Mouse (Mus musculus): ENCODE measurements around the gene Dpp6. TPM values are rescaled to one million over a fixed set of nuclear protein-coding genes. Genes with fewer than 3 reads are reported as not detected.

The Dpp6 gene
- polyA plus RNA-seq, 1 experiment from 2014 or later, result 21.4 TPM

DNA sequence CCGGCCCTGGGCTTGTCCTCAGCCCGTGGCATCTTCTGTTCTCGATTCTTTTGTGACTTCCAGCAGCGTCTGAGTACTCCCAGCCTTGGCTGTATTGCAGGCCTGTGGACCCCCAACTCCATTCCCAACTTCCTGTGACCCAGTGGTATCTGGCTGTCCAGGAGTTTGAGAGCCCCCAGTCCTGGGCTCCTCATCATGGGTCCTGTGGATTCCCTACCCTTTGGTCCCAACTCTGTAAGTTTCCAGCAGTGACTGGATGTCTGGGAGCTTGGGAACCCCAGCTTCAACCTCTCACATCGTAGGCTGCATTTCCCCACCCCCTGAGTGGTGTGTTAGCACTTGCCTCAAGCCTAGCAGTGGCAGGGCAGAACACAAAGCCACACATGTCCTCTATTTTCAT, 220.8 kb downstream of the Dpp6 start:
- 64% methylated on average over 5 of the region's 5 CpGs for WGBS
- Histone ChIP-seq H3K36me3 (no peaks in the 10 kb centered on the region), H3K27me3 (no peaks in the 10 kb centered on the region), H3K27ac (replicated peaks) (no peak overlapping the region), H3K9ac (replicated peaks) (no peak overlapping the region), H3K4me3 (no peak overlapping the region), H3K4me2 (replicated peaks) (no peak overlapping the region), H3K9me3 (no peaks in the 10 kb centered on the region), H3K4me1 (no peaks in the 10 kb centered on the region)
- no peak for ATAC-seq (ENCODE audit: low FRiP score, low read depth)

DNA sequence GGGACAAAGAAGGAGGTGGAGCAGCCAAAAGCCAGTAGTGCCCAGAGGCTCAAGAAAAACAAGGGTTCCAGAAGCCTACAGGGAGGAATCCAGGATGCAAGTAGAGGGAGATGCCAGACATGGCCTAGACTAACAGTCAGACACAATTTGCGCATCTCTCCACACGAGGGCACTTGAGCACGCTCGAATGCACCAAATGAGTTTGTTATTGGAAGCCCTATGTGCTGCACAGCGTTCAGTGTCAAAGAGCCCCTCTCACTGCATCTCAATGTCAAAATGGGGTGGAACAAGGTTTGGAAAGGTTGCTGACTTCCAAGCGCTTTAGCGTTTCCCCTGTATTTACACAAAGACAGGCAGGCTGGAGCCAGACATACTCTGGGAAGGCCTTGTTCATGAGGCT, 231.2 kb downstream of the Dpp6 start:
- Histone ChIP-seq H3K4me2 (replicated peaks) (no peak overlapping the region), H3K9ac (replicated peaks) (no peak overlapping the region), H3K27ac (replicated peaks) (no peak overlapping the region), H3K4me1 (peaks cover 14% of the 10 kb centered on the region), H3K27me3 (peaks cover 18% of the 10 kb centered on the region), H3K4me3 (no peak overlapping the region), H3K9me3 (no peaks in the 10 kb centered on the region), H3K36me3 (no peaks in the 10 kb centered on the region)
- whole genome bisulfite sequencing, result 18% methylated on average over 7 of the region's 7 CpGs
- ATAC-seq (ENCODE audit: low FRiP score, low read depth), result peak; percentile 56; the same call in 1 of the 2 replicates

- peaks cover 18% of the 10 kb centered on the region for H3K27me3 ChIP-seq
- H3K9me3 ChIP-seq, result no peaks in the 10 kb centered on the region
- no peaks in the 10 kb centered on the region for H3K36me3 ChIP-seq
- peak overlapping the region; percentile 98 for H3K4me2 ChIP-seq (replicated peaks)
- H3K4me3 ChIP-seq, result peak overlapping the region; percentile 61
- ATAC-seq (ENCODE audit: low FRiP score, low read depth), result peak; percentile 38
- H3K27ac ChIP-seq (replicated peaks), result no peak overlapping the region
- H3K9ac ChIP-seq (replicated peaks), result peak overlapping the region; percentile 74
- WGBS, result 7% methylated on average over 9 of the region's 9 CpGs
- H3K4me1 ChIP-seq, result peaks cover 14% of the 10 kb centered on the region
Measured at GRCm38 (mm10) chr5:27048926-27049325, 231.9 kb downstream of the Dpp6 start.

GRCm38 (mm10) chr5:27049341-27050091, 232.5 kb downstream of the Dpp6 start:
- Histone ChIP-seq H3K4me3 (peak overlapping the region; percentile 61), H3K4me1 (peaks cover 14% of the 10 kb centered on the region), H3K9me3 (no peaks in the 10 kb centered on the region), H3K9ac (replicated peaks) (peak overlapping the region; percentile 74), H3K27me3 (peaks cover 18% of the 10 kb centered on the region), H3K27ac (replicated peaks) (no peak overlapping the region), H3K36me3 (no peaks in the 10 kb centered on the region), H3K4me2 (replicated peaks) (peak overlapping the region; percentile 98)
- ATAC-seq (ENCODE audit: low FRiP score, low read depth), result peak; percentile 71
- WGBS, result 1% methylated on average over 49 of the region's 55 CpGs

DNA sequence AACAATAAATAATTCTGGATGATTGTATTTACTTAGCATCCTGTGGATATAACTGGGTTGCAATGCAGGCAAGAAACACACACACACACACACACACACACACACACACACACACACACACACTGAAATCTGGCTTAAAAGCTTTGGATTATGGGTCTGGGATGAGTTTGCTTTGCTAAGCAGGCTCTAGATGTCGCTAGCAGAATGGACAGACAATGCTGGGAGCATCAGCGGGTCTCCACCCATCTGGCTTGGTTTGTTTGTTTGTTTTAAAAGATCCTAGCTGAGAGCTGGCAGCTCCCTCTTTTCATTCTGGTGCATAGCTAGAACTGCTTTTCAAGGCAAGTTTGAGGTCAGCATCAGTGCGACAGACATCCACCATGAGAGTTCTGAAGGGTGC, 234.2 kb downstream of the Dpp6 start:
- Histone ChIP-seq H3K9me3 (no peaks in the 10 kb centered on the region), H3K27ac (replicated peaks) (no peak overlapping the region), H3K36me3 (no peaks in the 10 kb centered on the region), H3K4me1 (peaks cover 14% of the 10 kb centered on the region), H3K4me3 (no peak overlapping the region), H3K27me3 (peaks cover 18% of the 10 kb centered on the region), H3K4me2 (replicated peaks) (no peak overlapping the region), H3K9ac (replicated peaks) (no peak overlapping the region)
- WGBS, result 38% methylated on average over 3 of the region's 3 CpGs
- ATAC-seq (ENCODE audit: low FRiP score, low read depth), result no peak

DNA sequence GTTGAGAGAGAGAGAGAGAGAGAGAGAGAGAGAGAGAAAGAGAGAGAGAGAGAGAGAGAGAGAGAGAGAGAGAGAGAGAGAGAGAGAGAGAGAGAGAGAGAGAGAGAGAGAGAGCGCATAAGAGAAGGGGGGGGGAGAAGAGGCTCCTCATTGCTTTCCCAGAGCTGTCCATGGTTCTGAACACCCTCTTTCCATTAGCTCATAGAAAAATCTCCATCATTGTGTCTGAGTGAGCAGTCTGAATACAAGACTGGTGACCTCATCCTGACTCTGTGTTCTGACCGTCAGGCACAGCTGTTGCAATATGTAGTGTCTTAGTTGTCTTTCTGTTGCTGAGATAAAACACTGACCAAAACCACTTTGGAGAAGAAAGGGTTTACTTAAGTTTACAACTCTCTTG, 235.4 kb downstream of the Dpp6 start:
- H3K36me3 ChIP-seq, result no peaks in the 10 kb centered on the region
- no peak overlapping the region for H3K4me3 ChIP-seq
- 32% methylated on average over 2 of the region's 2 CpGs for WGBS
- H3K9ac ChIP-seq (replicated peaks), result no peak overlapping the region
- H3K27ac ChIP-seq (replicated peaks), result no peak overlapping the region
- H3K27me3 ChIP-seq, result peaks cover 18% of the 10 kb centered on the region
- H3K9me3 ChIP-seq, result no peaks in the 10 kb centered on the region
- H3K4me2 ChIP-seq (replicated peaks), result no peak overlapping the region
- no peak for ATAC-seq (ENCODE audit: low FRiP score, low read depth)
- peaks cover 14% of the 10 kb centered on the region for H3K4me1 ChIP-seq

DNA sequence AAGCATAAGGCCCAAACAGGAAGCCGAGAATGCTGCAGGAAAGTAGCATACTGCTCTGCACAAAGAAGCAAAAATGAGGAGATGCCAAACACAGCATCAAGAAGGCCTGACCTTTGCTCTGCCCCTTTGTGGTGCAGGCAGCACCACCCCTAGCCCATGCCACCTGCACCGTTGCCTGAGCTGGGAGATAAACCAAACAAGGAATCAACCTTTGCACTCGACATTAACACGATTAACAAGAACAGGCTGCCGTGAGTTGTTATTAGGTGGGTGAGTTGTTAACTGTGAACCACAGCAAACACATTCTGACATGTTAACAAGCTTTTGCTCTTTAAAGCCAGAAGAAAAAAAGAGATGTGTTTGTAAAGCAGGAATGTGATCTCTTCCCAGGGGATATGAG, 239.4 kb downstream of the Dpp6 start:
- ATAC-seq (ENCODE audit: low FRiP score, low read depth), result no peak
- 63% methylated on average over 5 of the region's 5 CpGs for WGBS

DNA sequence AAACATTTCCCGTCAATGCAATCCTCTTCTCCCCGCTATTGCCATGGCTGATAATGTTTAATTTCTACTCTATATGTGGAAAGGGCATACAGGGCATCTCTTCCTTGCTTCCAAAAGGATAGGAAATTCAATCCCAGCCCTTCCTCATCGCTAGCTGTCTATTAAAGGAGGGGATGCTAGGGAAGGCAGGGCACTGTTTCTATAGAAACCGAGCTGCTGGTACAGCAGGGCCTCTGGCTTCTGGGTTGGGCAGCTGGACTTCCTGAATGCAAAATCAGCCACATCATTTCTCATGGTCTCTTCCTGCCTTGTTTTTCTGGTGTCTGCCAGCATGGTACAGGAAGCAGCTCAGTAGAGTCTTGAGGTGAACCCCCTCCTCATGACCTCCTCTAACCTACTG, 243.1 kb downstream of the Dpp6 start:
- Histone ChIP-seq H3K27ac (replicated peaks) (no peak overlapping the region), H3K9ac (replicated peaks) (no peak overlapping the region), H3K9me3 (no peaks in the 10 kb centered on the region), H3K4me3 (no peak overlapping the region), H3K4me1 (no peaks in the 10 kb centered on the region), H3K27me3 (no peaks in the 10 kb centered on the region), H3K4me2 (replicated peaks) (no peak overlapping the region), H3K36me3 (no peaks in the 10 kb centered on the region)
- ATAC-seq (ENCODE audit: low FRiP score, low read depth), result no peak
- WGBS, result 63% methylated on average over 4 of the region's 4 CpGs

More for the DNA sequence above, 239.4 kb downstream of the Dpp6 start:
- no peak overlapping the region for H3K4me3 ChIP-seq
- H3K27me3 ChIP-seq, result no peaks in the 10 kb centered on the region
- H3K27ac ChIP-seq (replicated peaks), result no peak overlapping the region
- no peaks in the 10 kb centered on the region for H3K4me1 ChIP-seq
- H3K9ac ChIP-seq (replicated peaks), result no peak overlapping the region
- H3K36me3 ChIP-seq, result no peaks in the 10 kb centered on the region
- H3K4me2 ChIP-seq (replicated peaks), result no peak overlapping the region
- no peaks in the 10 kb centered on the region for H3K9me3 ChIP-seq

- Histone ChIP-seq H3K4me2 (replicated peaks) (no peak overlapping the region), H3K9ac (replicated peaks) (no peak overlapping the region), H3K27me3 (no peaks in the 10 kb centered on the region), H3K4me1 (no peaks in the 10 kb centered on the region), H3K36me3 (no peaks in the 10 kb centered on the region), H3K27ac (replicated peaks) (no peak overlapping the region), H3K9me3 (no peaks in the 10 kb centered on the region), H3K4me3 (no peak overlapping the region)
- ATAC-seq (ENCODE audit: low FRiP score, low read depth), result no peak
- WGBS, result 67% methylated on average over 1 of the region's 1 CpGs
Measured at GRCm38 (mm10) chr5:27063871-27064270, 246.9 kb downstream of the Dpp6 start.

GRCm38 (mm10) chr5:27066837-27067236, 249.8 kb downstream of the Dpp6 start:
- no peak overlapping the region for H3K4me2 ChIP-seq (replicated peaks)
- no peaks in the 10 kb centered on the region for H3K9me3 ChIP-seq
- no peak overlapping the region for H3K4me3 ChIP-seq
- no peaks in the 10 kb centered on the region for H3K4me1 ChIP-seq
- H3K36me3 ChIP-seq, result no peaks in the 10 kb centered on the region
- no peak for ATAC-seq (ENCODE audit: low FRiP score, low read depth)
- no peak overlapping the region for H3K27ac ChIP-seq (replicated peaks)
- no peaks in the 10 kb centered on the region for H3K27me3 ChIP-seq
- WGBS, result 80% methylated on average over 4 of the region's 4 CpGs
- no peak overlapping the region for H3K9ac ChIP-seq (replicated peaks)

DNA sequence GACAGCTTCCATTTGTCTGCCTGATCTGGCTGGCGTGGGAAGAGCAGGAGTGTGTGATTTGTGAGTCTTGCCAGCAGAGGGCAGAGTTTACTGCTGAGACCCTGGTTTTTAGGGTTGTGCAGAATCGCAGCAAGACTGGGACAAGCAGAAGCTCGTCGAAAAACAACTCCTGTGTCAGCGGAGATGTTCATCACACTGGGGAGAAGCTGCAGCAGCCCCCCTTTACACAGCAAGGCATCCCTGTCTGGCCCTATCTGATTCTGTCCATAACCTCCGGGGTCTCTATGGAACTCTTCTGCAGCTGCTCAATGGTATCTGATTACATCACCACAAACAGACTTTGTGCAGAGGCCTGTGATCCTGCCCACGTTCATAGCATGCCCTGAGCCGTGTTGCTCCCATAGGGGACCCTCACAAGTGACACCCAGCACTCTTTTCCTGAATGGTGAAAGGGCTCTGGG, 258.2 kb downstream of the Dpp6 start:
- H3K36me3 ChIP-seq, result no peaks in the 10 kb centered on the region
- H3K27ac ChIP-seq (replicated peaks), result no peak overlapping the region
- ATAC-seq (ENCODE audit: low FRiP score, low read depth), result peak; percentile 79
- no peaks in the 10 kb centered on the region for H3K9me3 ChIP-seq
- no peak overlapping the region for H3K9ac ChIP-seq (replicated peaks)
- no peaks in the 10 kb centered on the region for H3K27me3 ChIP-seq
- 0 out of 2 replicates have a peak, but pooled peaks cover 3% of the 10 kb centered on the region for H3K4me1 ChIP-seq
- WGBS, result 23% methylated on average over 8 of the region's 8 CpGs
- no peak overlapping the region; the same call in 1 of the 2 replicates for H3K4me2 ChIP-seq (replicated peaks)
- H3K4me3 ChIP-seq, result no peak overlapping the region

DNA sequence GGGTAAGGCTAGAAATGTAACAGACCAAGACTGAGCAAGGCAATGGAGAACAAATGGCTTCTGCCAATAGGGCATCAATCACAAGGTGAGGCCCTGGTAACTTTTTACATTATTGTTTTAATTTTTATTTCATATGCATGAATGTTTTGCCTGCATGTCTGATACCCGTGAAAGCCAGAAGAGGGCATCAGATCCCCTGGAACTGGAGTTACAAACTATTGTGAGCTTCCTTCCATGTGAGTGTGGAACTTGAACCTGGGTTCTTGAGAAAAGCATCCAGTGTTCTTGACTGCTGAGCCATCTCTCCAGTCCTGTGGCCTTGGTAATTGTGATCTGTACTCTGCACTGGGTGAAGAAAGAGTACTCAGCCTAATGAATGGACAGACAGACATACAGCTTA, 259.0 kb downstream of the Dpp6 start:
- Histone ChIP-seq H3K4me2 (replicated peaks) (no peak overlapping the region), H3K27ac (replicated peaks) (no peak overlapping the region), H3K4me1 (0 out of 2 replicates have a peak, but pooled peaks cover 3% of the 10 kb centered on the region), H3K36me3 (no peaks in the 10 kb centered on the region), H3K27me3 (no peaks in the 10 kb centered on the region), H3K9me3 (no peaks in the 10 kb centered on the region), H3K9ac (replicated peaks) (no peak overlapping the region), H3K4me3 (no peak overlapping the region)
- ATAC-seq (ENCODE audit: low FRiP score, low read depth), result no peak
- 42% methylated on average over 1 of the region's 1 CpGs for WGBS

All from midbrain, embryonic 12.5 days (tissue).